Mouse (Mus musculus): ENCODE results near the gene D6Wsu163e.

GRCm38 (mm10) chr6:126932896-126933295 lies 6.9 kb upstream of the D6Wsu163e start:
- TF ChIP-seq CTCF (IDR thresholded peaks at IDR 0.05; ENCODE audit: low read depth, low read length) (no peak), GATA1 (IDR thresholded peaks at IDR 0.05; ENCODE audit: borderline replicate concordance, low read length) (no peak), POLR2AphosphoS5 (IDR thresholded peaks at IDR 0.05; ENCODE audit: insufficient replicate concordance, low read depth, low read length) (no peak), TAL1 (conservative IDR thresholded peaks at IDR 0.05; ENCODE audit: low read depth, low read length) (no peak), GATA2 (IDR thresholded peaks at IDR 0.05; ENCODE audit: borderline replicate concordance, low read depth, low read length) (no peak)

All from G1E (cell line).